Mouse (Mus musculus) 3134 (cell line): ENCODE results near the gene Prcd.
"Not testable (repeated sequence)": the region's sequence is repeated elsewhere in the genome, so short reads cannot be mapped to it uniquely, and the experiment has no call there.

Experiments used
- DNase-seq: peaks from one replicate; pipeline ENCODE4 v3.0.0-alpha.2; 2011; ENCODE audit warnings: low spot score; ENCODE audit not compliant: insufficient read length; ENCODE audit errors: extremely low read depth

Gene Prcd

DNA sequence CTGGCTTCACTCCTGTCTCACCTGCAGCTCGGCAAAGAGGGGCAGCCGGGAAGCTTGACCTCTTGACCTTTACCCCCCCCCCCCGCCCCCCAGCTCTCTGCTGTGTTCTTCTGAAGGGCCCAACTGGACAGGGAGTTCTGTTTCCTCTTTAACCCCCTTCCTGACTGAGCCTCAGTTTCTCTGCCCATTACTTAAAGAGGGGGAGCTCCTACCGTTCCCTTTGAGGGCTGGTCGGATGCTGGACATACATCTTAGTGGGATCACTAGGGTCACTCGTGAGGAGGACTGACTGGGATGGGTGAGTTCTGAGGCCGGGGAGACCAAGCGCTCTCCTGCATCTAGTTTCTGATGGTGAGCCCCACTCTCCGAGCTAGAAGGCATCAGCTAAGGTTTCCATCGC lies at the start of gene Prcd:
Gene Prcd, plus strand, starts transcription at position 301 of the 400 bp plus-strand sequence.
- DNase-seq, result no peak

DNA sequence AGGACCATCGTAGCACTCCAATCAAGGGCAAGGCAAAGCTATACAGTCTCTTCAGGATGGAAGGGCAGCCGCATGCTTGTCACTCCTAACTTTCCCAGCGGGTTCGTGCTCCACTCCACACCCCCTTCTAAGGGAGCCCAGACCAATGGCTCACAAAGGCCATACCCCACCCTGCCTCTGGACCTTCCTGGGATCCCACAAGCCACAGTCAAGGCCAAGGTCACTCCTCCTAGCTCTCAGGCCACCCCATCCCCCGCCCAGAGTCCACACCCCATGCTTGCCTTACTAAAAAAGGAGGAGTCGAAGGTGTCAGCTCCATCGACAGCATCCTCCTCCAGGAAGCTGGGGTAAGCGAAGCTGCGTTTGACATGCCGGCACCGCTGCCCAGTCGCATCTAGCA lies 49.2 kb upstream of the Prcd start:
- DNase-seq, result no peak

DNA sequence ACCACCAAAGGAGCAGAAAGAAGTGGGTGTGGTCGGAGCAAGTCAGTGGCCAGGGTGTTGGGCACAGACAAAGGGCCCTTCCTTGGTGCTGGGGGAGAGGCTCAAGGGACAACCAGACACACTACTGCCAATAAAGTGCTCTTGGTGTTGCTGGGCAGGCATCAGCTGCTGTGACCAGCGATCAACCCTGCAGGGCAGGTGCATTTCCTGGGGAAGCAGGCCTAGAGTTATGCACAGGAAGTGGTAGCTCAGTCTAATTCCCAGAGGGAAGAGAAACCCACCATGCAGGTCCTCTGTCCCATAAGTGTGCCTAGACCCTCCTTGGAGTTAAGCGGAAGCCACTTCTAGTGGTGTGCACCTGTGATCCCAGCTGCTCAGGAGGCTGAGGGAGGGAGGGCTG lies 45.6 kb upstream of the Prcd start:
- DNase-seq, result no peak

DNA sequence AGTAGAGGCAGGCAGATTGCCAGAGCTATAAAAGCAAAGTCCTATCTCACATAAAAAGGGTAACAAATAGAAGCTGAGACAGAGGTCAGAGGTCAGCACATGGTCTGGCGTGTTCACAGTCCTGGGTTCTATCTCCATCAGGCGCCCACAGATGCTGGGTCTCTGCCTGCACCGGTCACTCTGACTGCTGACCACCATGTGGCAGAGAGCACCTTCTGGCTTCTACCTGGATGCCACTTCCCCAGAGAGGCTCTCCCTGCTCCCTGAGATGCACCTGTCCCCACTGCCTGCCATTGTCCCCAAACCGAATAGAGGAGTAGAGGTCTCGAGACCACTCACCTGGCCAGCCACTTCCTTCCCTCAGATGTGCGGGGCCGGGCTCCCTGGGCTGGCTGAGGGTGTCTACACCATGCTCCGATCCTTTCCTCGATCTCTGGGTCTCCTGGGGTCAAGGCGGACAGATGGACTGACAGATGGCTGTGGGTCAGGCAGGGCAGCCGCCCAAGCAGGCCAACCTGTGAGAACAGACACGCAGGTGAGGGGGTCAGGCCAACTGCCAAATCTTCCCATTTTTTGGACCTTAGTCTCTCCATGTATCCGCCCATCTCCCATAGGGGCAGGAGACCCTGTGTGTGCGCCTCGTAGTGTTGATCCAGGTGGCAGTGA lies 43.2 kb upstream of the Prcd start:
- no peak for DNase-seq

DNA sequence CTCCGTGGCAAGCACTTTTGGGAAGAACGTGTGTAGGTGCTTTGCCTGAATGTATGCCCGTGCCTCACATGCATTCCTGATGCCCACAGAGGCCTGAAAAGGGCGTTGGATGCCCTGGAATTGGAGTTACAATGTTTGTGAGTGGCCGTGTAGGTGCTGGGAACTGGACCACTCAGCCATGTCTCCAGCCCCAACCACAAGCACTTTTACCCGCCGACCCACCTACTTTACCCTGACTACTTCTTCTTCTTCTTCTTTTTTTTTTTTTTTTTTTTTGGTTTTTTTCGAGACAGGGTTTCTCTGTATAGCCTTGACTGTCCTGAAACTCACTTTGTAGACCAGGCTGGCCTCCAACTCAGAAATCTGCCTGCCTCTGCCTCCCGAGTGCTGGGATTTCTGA lies 42.2 kb upstream of the Prcd start:
- DNase-seq, result not testable (repeated sequence)

DNA sequence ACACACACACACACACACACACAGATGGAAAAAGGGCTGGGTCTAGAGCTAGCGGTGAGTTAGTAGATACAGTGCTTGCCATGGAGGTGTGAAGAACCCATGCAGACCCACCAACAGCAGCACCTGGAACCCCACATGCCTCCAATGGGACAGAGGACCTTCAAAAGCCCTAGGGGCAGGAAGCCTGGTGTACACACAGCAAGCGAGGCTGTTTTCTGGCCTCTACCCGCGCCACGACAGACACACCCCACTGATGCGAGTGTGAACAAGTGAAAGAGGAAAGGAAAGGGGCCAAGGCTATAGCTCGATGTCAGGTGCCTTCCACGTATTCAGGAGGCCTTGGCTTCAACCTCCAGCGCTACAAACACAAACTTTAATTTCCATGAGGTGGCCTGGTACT lies 41.5 kb upstream of the Prcd start:
- no peak for DNase-seq

DNA sequence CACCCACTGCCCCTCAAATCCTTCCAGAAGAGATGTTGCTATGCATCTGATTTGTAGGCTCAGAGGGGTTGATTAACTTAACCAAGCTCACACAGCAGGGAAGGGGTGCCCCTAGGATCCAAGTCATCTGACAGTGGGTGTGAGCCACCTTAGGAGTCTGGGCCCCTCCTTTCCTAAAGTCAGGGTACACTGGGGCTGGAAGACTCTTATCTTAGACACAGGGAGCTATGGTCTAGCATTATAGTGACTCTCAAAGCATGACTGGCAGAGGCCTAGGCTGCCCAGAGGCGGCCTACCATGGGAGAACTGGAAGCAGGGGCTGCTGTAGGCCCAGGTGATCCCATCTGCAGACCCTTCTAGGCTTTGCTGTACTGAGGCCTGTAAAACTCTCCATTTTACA lies 40.8 kb upstream of the Prcd start:
- DNase-seq, result no peak

DNA sequence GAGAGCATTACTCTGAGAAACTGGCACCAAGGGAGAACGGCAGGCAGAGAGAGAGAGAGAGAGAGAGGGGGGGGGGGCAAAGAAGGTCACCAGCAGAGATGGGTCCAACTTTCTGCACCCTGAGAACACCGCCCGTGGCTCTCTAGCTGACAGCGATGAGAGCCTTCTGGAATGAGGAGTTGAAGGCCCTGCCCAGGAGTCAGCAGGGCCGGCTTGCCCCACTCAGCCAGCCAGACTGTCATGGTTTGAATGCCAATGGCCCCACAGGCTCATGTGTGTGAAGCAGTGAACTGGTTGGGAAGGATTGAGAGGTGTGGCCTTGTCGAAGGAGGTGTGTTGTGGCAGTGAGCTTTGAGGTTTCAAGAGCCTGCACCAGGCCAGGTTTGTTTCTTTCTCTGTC lies 40.1 kb upstream of the Prcd start:
- DNase-seq, result no peak

DNA sequence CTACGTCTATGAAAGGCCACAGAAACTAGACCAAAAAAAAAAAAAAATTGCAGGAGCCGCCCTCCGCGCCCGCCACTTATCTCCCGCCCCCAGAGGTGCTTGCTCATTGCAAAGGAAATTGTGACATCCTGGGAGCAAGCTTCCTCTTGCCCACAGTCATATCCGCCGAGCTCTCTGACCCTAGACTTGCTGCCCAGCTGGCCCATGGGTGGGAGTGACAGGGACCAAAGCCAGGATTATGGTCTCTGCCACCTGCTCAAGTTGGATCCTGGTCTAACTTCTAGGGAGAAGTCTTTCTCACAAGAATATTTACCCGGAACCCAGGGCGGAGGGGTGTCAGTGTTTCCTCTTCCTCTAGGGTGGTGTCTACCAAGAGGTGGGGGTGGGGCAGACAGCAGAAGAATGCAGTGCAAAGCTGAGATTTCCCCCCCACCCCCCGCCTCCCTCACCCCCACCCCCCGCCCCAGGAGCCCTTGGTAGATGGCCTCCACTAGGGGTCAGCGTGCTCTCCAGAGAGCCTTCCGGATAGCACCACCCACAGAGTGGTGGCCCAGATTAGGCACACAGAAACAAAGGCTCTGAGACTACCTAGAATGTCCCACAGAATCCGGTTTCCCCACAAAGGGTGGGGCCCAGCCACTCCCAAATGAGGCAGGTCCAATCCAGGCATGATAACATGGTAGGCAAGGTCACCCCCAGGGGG lies 37.4 kb upstream of the Prcd start:
- peak; percentile 68 for DNase-seq

DNA sequence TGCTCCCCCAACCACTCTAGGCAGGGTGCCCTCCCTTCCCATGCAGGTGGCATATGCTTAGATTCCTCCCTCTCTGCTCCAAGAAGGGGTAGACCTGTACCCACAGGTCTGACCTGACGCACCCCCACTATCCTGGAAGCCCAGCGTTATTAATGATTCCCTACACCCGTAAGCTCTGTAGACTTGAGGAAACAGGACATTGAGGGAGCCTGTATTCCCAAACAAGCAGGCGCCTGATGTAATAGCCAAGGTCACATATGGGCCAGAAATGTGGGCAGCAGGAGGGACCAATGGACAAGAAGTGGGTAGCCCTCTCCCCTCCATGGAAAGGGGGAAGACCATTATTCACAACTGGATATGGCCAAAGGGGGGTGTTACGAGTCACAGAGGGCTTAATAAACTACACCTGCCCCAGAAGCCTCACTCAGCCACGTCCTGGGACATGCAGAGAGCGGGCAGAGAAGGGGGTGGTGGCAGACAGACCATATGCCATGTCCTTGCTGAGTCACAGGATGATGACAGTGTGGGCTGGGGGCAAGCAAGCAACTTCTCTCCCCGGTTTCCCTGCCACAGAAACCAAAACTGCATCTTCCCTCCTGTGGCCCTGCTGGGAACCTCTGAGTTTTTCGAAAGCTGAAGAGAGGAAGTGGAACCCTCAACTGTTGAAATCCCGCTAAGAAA lies 36.8 kb upstream of the Prcd start:
- no peak for DNase-seq

DNA sequence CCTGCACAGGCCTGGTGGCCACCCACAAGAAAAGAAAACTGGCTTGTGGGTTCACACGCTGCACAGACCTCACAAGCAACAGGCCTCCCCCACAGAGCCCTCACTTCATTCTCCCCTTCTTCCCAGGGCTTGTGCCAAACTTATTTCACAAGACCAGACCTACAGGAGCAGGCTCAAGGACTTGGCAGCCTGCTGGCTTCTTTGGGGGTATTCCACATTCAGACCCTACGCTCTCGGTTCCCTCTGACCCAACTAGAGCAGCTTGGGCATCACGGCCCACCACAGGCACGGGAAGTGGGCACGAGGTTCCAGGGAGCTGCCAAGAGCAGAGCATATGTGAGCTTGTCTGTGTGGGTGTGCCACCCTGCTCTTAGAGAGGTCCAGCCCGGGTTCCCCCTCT lies 35.7 kb upstream of the Prcd start:
- DNase-seq, result peak; percentile 66

DNA sequence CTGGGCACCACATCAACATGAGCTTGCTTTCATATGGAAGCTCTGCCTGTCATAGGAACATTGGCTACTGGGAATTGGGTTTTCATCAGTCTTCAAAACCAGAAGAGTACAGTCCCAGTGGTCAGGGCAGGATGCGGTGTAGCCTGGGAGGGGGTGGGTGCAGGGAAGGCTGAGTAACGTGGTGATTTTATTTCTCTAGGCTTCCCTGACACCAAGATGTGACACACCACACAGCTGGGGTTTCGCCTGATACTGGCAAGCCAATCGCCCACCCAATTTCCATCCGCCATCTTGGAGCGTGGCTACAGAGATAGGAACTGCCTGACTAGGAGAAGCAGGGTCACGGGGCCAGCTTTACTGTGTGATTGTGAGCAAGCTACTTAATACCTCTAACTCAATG lies 34.7 kb upstream of the Prcd start:
- no peak for DNase-seq

DNA sequence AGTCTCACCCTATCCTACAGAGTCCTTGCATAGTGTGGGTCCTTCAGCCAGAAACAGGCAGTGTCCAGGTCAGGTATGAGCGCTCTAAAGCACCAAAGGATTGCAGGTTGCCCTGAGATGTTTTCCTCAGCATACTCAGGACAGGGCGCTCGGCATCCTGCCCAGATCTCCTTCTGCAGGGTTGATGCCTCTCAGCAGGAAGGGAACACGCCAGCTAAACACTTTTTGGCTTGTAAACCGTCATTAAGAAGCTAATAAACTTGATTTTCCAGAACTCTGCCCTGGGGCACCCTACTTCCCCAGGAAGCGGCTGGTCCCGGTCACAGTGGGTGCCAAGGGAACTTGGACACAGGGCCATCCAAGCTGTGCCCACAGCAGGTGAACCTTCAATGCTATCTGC lies 34.2 kb upstream of the Prcd start:
- DNase-seq, result no peak

DNA sequence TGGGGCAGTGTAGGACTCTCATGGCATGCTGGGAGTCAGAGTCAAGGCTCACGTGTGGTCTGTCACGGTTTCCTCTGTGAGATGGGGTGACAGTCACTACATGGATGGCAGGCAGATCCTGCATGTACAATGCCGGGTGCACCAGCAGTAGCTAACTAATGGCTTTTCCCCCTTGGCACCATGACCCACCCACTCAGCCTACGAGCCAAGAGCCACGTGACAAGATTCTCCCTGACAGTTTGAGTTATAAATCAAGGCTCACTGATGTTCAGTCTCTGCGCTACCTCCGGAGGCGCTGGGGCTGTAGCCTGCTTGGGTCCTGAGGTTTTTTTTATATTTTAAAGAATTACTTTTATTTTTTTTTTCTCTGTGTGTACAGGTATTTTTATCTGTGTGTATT lies 33.8 kb upstream of the Prcd start:
- DNase-seq, result no peak

DNA sequence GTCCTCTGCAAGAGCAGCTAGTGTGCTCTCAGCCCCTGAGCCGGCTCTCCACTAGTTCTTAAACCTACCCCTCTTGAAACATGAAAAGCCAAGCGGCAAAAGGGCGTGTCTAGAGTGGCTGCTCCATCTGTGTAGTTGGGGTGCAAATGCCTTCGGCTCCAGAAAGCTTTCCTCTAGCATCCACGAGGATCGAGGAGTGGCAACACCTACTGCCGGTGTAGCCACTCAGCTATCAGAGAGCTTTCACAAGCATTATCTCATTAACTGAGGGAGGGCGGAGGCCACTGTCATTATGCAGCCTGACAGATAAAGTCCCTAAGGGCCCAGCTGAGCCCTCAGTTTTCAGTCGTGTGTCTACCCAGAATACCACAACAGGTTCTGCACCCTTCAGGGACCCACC lies 33.3 kb upstream of the Prcd start:
- no peak for DNase-seq

DNA sequence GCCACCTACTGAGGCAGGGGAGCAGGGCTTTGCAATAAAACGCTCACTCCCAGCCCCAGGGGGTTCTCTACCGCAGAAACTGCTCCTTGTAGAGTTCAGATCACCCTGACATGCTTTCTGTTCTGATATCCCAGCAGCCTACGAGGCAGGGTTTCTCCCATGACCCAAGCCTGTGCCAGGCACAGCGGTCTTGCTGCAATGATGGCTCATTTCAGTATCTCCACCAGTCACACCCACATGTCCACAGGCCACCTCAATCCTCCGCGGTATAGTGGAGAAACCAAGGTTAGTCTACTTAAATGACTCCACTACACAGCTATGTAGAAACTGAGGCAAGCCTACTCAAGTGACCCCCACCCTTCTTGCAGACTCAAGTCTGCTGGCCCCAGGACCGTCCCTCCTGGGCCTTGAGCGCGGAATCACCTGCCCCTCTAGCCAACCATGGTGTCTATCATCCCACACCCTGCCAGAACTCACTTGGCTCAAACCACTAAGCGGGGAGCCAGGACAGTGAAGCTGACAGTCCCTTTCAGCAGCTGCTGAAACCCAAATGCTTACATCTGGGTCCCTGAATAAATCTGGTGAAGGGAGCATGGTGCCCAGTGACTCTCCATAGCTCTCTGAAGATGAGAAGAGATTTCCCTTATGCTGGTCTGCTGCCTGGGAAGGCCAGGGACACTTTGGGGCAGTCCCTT lies 32.6 kb upstream of the Prcd start:
- DNase-seq, result no peak

DNA sequence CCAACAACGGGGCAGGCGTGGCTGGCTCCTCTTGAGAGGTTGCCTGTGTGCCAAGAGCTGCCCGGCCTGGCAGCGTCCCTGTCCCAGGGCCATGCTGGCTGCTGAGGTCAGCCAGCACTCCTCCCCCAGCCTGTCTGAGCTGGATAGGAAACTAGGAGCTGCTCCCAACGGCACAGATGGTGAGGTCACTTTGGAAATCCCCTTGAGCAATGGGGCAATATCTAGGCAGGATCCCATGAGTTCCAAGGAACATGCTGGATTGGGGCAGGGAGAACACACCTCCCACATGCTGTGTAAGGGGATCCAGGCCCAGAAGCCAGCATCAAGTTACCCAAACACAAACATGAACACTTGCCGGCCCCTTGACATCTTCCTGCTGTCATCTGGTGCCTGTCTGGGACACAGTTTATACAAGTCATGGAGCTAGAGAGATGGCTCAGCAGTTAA lies 32.1 kb upstream of the Prcd start:
- DNase-seq, result peak; percentile 98

DNA sequence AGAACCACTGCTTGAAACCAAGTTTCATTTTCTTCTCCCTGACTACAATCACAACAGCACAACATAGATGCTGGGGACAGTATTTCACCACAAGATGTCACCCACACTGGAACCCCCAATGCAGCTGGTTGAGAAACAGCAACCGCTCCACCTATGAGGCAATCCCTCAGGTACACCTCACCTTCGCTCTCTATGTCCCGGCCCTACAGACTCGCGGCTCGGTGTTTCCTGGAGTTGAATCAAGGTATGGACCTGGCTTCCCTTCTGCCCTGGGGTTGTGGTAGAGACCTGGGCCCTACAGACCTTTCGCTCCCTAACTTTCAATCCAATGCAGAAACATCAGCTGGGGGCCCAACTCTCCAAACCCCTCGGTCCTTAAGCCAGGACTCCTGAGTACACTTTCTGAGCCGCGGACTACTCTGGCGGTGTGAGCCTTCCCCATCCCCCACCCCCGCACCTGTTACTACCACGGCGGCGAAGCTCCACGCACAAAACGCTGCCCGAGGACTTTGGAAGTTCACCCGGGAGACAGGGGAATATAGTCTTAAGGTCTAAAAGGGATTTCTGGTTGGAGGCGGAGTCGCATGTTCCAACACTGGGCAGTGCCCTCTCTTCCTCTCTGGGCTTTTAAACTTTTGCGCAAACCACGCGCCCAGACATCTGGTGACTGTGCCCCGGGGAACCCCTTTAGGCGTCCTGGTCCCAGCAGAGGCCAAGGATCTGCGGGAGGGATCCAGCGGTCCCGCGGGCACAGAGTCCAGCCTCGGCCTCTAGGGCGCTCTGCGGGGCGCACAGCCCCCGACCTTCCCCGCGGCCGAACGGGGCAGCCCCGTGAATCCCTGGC lies 29.8 kb upstream of the Prcd start:
- no peak for DNase-seq

DNA sequence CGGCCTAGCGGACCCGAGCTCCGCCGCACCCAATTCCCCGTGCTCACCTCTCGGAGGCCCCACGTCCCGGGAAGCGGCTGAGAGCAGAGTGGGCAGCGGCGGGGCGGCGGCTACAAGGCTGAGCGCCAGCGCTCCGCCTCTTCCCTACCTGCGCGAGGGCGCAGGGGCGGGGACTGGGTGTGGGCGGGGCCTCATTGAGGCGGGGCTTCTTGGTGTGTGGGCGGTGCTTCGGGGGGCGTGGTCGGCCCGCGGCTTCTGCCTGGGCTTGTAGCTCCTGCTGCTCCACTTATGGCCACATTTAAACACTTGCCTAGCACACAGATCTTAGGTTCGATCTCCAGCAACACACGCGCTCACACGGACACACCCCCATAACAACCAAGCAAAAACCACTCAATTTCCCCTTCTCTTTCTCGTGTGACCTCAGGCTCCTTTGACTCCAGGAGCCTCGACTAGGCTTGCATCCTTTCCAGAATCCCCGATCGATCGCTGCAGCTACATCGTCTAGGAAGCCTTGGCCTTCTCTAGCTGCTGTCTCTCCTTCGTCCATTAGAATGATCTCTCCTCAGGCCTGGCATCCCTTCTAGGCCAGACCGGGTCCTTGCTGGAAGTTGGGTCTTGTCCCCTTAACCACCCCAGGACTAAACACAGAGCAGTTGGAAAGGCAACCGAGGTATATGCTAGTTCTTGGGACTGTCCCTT lies 29.1 kb upstream of the Prcd start:
- peak; percentile 94 for DNase-seq
